Mouse (Mus musculus): ENCODE measurements around the gene Gm14862.

DNA sequence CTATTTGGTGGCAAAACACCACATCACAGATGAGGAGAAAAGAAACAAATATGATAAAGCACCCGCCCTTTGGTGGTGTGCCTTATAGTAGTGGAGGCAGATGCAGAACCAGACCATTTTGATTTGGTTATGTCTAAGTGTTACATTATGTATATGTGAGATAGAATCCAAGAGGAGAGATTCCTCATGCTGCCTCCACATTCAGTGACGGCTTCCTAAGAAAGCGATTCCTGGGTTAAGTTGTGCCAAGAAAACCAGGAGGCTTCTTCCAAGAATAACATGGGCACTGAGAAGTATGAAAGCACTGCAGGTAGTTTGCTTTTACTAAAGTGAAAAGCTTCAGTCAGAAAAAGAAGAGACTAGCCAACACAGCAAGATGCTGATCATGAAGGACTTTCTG is 1.8 kb downstream of the Gm14862 start:
- TF ChIP-seq POLR2A (IDR thresholded peaks at IDR 0.05; ENCODE audit: insufficient read depth, low read depth, low read length) (no peak), CTCF (IDR thresholded peaks at IDR 0.05; ENCODE audit: insufficient read depth, low read depth, low read length) (no peak)

Data from olfactory bulb, adult 2 months (tissue).